Mouse (Mus musculus) MEL (cell line): ENCODE measurements around the gene Fam222a. TPM values are rescaled to one million over a fixed set of nuclear protein-coding genes. Genes with fewer than 3 reads are reported as not detected.

Experiments used
- DNase-seq: peaks from one replicate; pipeline ENCODE4 v3.0.0; 2011; ENCODE audit warnings: low read depth, low spot score
- H3K27ac ChIP-seq: 2 replicates; pipeline ENCODE4 v1.5.1; 2012; ENCODE audit warnings: low read depth, mild to moderate bottlenecking, control low read depth, low read length, moderate library complexity; ENCODE audit not compliant: control insufficient read depth
- H3K27me3 ChIP-seq, 2 experiments: fragments of 150-350 bp in 1 of 2; sonication (generic) in 1 of 2; 2 replicates each; pipeline ENCODE4 v1.6.1; 2012; ENCODE audit warnings: low read length in 2 of 2, mild to moderate bottlenecking in 2 of 2, improper control_type of control experiment in 1 of 2, moderate library complexity in 1 of 2; ENCODE audit not compliant: insufficient read depth in 2 of 2, control insufficient read depth in 1 of 2
- H3K36me3 ChIP-seq, 2 experiments: 2 replicates each; pipeline ENCODE4 v1.6.1; 2012 to 2014; ENCODE audit warnings: low read length in 2 of 2, improper control_type of control experiment in 1 of 2, inconsistent platforms in 1 of 2, mild to moderate bottlenecking in 1 of 2; ENCODE audit not compliant: insufficient read depth in 2 of 2, control insufficient read depth in 1 of 2
- H3K4me1 ChIP-seq, 2 experiments: fragments of 150-350 bp in 1 of 2; sonication (generic) in 1 of 2; 2 replicates each; pipeline ENCODE4 v1.6.1; 2012; ENCODE audit warnings: low read length in 2 of 2, improper control_type of control experiment in 1 of 2, mild to moderate bottlenecking in 1 of 2; ENCODE audit not compliant: insufficient read depth in 2 of 2, control insufficient read depth in 1 of 2
- H3K4me3 ChIP-seq, 2 experiments: fragments of 150-350 bp in 1 of 2; sonication (generic) in 1 of 2; 2 replicates each; pipeline ENCODE4 v1.5.1; 2012; ENCODE audit warnings: low read depth in 2 of 2, low read length in 2 of 2, mild to moderate bottlenecking in 2 of 2, moderate library complexity in 2 of 2, control low read depth in 1 of 2, improper control_type of control experiment in 1 of 2; ENCODE audit not compliant: control insufficient read depth in 1 of 2, insufficient read depth in 1 of 2
- H3K79me2 ChIP-seq: 2 replicates; pipeline ENCODE4 v1.6.1; 2012; ENCODE audit warnings: mild to moderate bottlenecking, low read length, moderate library complexity; ENCODE audit not compliant: control insufficient read depth, poor library complexity, insufficient read depth
- H3K9ac ChIP-seq: 2 replicates; pipeline ENCODE4 v1.6.1; 2012; ENCODE audit warnings: low read depth, mild to moderate bottlenecking, control low read depth, low read length, moderate library complexity; ENCODE audit not compliant: control insufficient read depth, poor library complexity, severe bottlenecking
- H3K9me3 ChIP-seq: fragments of 150-350 bp; sonication (generic); replicated peaks from 2 replicates; pipeline ENCODE4 v1.6.1; 2012; ENCODE audit warnings: mild to moderate bottlenecking, low read length, improper control_type of control experiment, moderate library complexity; ENCODE audit not compliant: insufficient read depth
- CHD1 ChIP-seq: IDR thresholded peaks from 2 replicates; pipeline ENCODE4 v1.6.1; 2012; ENCODE audit warnings: low read depth, mild to moderate bottlenecking, inconsistent platforms, low read length, improper control_type of control experiment
- CTCF ChIP-seq, 3 experiments: IDR thresholded peaks in 2 of 3; conservative IDR thresholded peaks in 1 of 3; 2 replicates each; pipeline ENCODE4 v1.5.1; 2011 to 2012; ENCODE audit warnings: low read length in 3 of 3, low read depth in 2 of 3, mild to moderate bottlenecking in 2 of 3, improper control_type of control experiment in 1 of 3, inconsistent platforms in 1 of 3, mixed read lengths in 1 of 3, moderate library complexity in 1 of 3; ENCODE audit not compliant: control insufficient read depth in 1 of 3, insufficient read depth in 1 of 3, poor library complexity in 1 of 3, severe bottlenecking in 1 of 3
- EP300 ChIP-seq, 2 experiments: IDR thresholded peaks; 2 replicates each; pipeline ENCODE4 v1.6.1; 2011; ENCODE audit warnings: improper control_type of control experiment in 2 of 2, low read length in 2 of 2, low read depth in 1 of 2, mild to moderate bottlenecking in 1 of 2
- GABPA ChIP-seq: IDR thresholded peaks from 2 replicates; pipeline ENCODE4 v1.6.1; 2012; ENCODE audit warnings: low read depth, mild to moderate bottlenecking, inconsistent platforms, low read length, improper control_type of control experiment, moderate library complexity
- MEF2A ChIP-seq: IDR thresholded peaks from 2 replicates; pipeline ENCODE4 v1.6.1; 2014; ENCODE audit warnings: low read depth, mild to moderate bottlenecking, inconsistent platforms, low read length, improper control_type of control experiment; ENCODE audit not compliant: poor library complexity, insufficient replicate concordance, severe bottlenecking; ENCODE audit errors: extremely low read depth
- MYB ChIP-seq: IDR thresholded peaks from 2 replicates; pipeline ENCODE4 v1.6.1; 2011; ENCODE audit warnings: mild to moderate bottlenecking, low read depth, low read length, improper control_type of control experiment
- MYC ChIP-seq: IDR thresholded peaks from 2 replicates; pipeline ENCODE4 v1.6.1; 2011; ENCODE audit warnings: low read depth, mild to moderate bottlenecking, low read length, improper control_type of control experiment, moderate library complexity
- NELFE ChIP-seq: IDR thresholded peaks from 2 replicates; pipeline ENCODE4 v1.6.1; 2011; ENCODE audit warnings: low read depth, low read length, improper control_type of control experiment
- POLR2A ChIP-seq, 2 experiments: IDR thresholded peaks; 2 replicates each; pipeline ENCODE4 v1.6.1; 2011 to 2012; ENCODE audit warnings: low read length in 2 of 2, mild to moderate bottlenecking in 2 of 2, control low read depth in 1 of 2, improper control_type of control experiment in 1 of 2, low read depth in 1 of 2, moderate library complexity in 1 of 2; ENCODE audit not compliant: control insufficient read depth in 1 of 2, insufficient read depth in 1 of 2, poor library complexity in 1 of 2
- POLR2AphosphoS2 ChIP-seq: IDR thresholded peaks from 2 replicates; pipeline ENCODE4 v1.6.1; 2011; ENCODE audit warnings: low read length, improper control_type of control experiment
- RCOR1 ChIP-seq: IDR thresholded peaks from 2 replicates; pipeline ENCODE4 v1.6.1; 2012; ENCODE audit warnings: low read depth, mild to moderate bottlenecking, inconsistent platforms, low read length, improper control_type of control experiment
- SIN3A ChIP-seq: IDR thresholded peaks from 2 replicates; pipeline ENCODE4 v1.6.1; 2012; ENCODE audit warnings: low read length, improper control_type of control experiment, inconsistent platforms
- TBP ChIP-seq: IDR thresholded peaks from 2 replicates; pipeline ENCODE4 v1.8.0; 2011; ENCODE audit warnings: low read depth, low read length, improper control_type of control experiment
- TCF12 ChIP-seq: IDR thresholded peaks from 2 replicates; pipeline ENCODE4 v1.6.1; 2014; ENCODE audit warnings: low read depth, mild to moderate bottlenecking, inconsistent platforms, low read length, improper control_type of control experiment, moderate library complexity
- UBTF ChIP-seq: IDR thresholded peaks from 2 replicates; pipeline ENCODE4 v1.6.1; 2012; ENCODE audit warnings: low read depth, mild to moderate bottlenecking, inconsistent platforms, low read length, improper control_type of control experiment, moderate library complexity, borderline replicate concordance; ENCODE audit not compliant: insufficient read depth
- ZC3H11A ChIP-seq: IDR thresholded peaks from 2 replicates; pipeline ENCODE4 v1.6.1; 2012; ENCODE audit warnings: low read depth, mild to moderate bottlenecking, inconsistent platforms, low read length, improper control_type of control experiment
- ZMIZ1 ChIP-seq: IDR thresholded peaks from 2 replicates; pipeline ENCODE4 v1.6.1; 2012; ENCODE audit warnings: low read depth, mild to moderate bottlenecking, inconsistent platforms, low read length, improper control_type of control experiment, moderate library complexity
- ZNF384 ChIP-seq: IDR thresholded peaks from 2 replicates; pipeline ENCODE4 v1.6.1; 2012; ENCODE audit warnings: low read depth, mild to moderate bottlenecking, inconsistent platforms, low read length, improper control_type of control experiment
- polyA plus RNA-seq, 2 experiments: library from polyadenylated mRNA; stranded (reverse) in 1 of 2; unstranded in 1 of 2; fragments of >175 nt in 1 of 2; fragments of >200 nt in 1 of 2; gene quantifications; 2 replicates each; pipeline versions ENCODE4 v1.2.1 to v1.2.4; 2012; ENCODE audit warnings: low replicate concordance in 2 of 2, low read depth in 1 of 2; ENCODE audit not compliant: insufficient read length in 2 of 2, insufficient read depth in 1 of 2, missing spikeins in 1 of 2
- total RNA-seq: library from RNA; depleted of rRNA; stranded (reverse); fragments of 300-350 nt; gene quantifications from 2 replicates; pipeline ENCODE4 v1.2.3, GENCODE M21; 2012

The Fam222a gene
- total and polyA plus RNA-seq, 3 experiments: 0.27 to 0.70 TPM; not detected in 1

DNA sequence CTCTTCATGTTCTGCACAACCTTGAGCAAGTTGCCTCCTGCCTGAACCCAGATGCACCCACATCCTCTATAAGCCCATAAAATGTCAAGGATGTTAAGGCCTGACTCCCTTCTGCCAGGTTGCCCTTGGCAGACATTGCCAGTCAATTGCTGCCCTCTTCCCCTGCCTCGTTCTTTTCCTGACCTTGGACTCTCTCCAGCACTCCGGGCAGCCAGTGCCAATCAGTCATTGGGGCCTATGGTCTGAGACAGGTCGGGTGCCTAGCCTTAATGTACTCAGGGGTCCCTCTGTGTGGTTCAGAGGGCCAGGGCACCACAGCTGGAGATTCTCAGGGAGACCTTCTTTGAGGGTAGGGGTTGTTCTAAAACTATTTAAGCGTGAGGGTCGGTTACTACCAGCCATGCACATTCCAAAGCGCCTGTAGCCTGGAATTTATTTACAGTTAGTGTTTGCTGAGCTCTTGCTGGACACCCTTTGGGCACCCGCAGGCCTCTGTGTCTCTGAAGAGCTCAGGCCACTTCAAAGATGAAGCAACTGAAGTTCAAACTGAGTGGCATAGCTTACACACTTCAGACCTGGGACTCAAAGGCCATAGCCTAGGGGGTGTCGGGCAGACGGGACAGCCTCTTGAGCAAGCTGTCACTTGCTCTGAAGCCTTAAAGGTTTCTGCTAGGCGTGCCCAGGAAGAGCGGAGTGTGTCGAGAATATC, 6.3 kb downstream of the Fam222a start:
- Histone ChIP-seq H3K36me3 (no peaks in the 10 kb centered on the region), H3K9ac (no peak overlapping the region), H3K27me3 (no peaks in the 10 kb centered on the region), H3K27ac (no peak overlapping the region), H3K4me3 (no peak overlapping the region), H3K79me2 (no peaks in the 10 kb centered on the region), H3K9me3 (no peaks in the 10 kb centered on the region), H3K4me1 (no peaks in the 10 kb centered on the region)
- no peak for DNase-seq
- TF ChIP-seq ZNF384 (no peak), NELFE (no peak), POLR2A (IDR thresholded peaks at IDR 0.05; ENCODE audit: control insufficient read depth in 1 of 2, insufficient read depth in 1 of 2, low read depth in 1 of 2, low read length in 2 of 2, poor library complexity in 1 of 2) (no peak), MYB (no peak), TBP (no peak), MYC (no peak), TCF12 (no peak), RCOR1 (no peak), ZMIZ1 (no peak)

DNA sequence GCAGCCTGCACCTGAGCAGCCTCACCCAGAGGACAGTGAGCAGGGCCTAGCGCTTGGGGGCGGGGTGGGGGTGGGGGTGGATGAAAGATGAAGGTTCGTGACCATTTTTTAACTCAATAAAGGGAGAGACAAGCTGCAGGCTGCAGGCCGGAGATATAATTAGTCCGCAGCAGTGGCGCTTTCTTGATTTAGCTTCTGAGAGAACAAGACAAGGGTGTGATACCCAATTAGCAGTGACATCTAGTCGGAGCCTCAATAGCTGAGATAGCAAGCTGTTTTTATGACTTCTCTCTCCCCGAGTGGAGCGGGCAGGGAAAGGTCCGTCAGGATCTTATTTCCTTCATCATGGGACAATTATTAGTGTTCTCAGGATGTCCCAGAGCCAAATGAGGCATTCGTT, 7.2 kb downstream of the Fam222a start:
- TF ChIP-seq POLR2AphosphoS2: no peak
- TF ChIP-seq MYC: no peak
- no peak for TF ChIP-seq ZMIZ1
- no peak for TF ChIP-seq SIN3A
- no peak for TF ChIP-seq CHD1
- no peak for TF ChIP-seq EP300 (IDR thresholded peaks at IDR 0.05; ENCODE audit: low read depth in 1 of 2, low read length in 2 of 2)
- no peak for TF ChIP-seq ZC3H11A
- TF ChIP-seq TCF12: no peak
- TF ChIP-seq MEF2A: no peak
- no peak for TF ChIP-seq MYB
- TF ChIP-seq UBTF: no peak
- no peak for TF ChIP-seq GABPA
- TF ChIP-seq CTCF (IDR thresholded peaks at IDR 0.05 in 2 of 3, conservative IDR thresholded peaks at IDR 0.05 in 1 of 3; ENCODE audit: control insufficient read depth in 1 of 3, insufficient read depth in 1 of 3, low read depth in 2 of 3, low read length in 3 of 3, poor library complexity in 1 of 3, severe bottlenecking in 1 of 3): no peak
- TF ChIP-seq, all 39 proteins: peak for 0
- no peak for DNase-seq
- Histone ChIP-seq H3K9ac (no peak overlapping the region), H3K9me3 (no peaks in the 10 kb centered on the region), H3K4me3 (no peak overlapping the region), H3K27me3 (no peaks in the 10 kb centered on the region), H3K4me1 (no peaks in the 10 kb centered on the region), H3K27ac (no peak overlapping the region), H3K36me3 (no peaks in the 10 kb centered on the region), H3K79me2 (no peaks in the 10 kb centered on the region)
